Mouse (Mus musculus): ENCODE measurements around the gene Hvcn1. TPM values are rescaled to one million over a fixed set of nuclear protein-coding genes. Genes with fewer than 3 reads are reported as not detected.

Hvcn1 gene
- polyA plus RNA-seq, 1 experiment from 2014 or later = 6.1 TPM

DNA sequence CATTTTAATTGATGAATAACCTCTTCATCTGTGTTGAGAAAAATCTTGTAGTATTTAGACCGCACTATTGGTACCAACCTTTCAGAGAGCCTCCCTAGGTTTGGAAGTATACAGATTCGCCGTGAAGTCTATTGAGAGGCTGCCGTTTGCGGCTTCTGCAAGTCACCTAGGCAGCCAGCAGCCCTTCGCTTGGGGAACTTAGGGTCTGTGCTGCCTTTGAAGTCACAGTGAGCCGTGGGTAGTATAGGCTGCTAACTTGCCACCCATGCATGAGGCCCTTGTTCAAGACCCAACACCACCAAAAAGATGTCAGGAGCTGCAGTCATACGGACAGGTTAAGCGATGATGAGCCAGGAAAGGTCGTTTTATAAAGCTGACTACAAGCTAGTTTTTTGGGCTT is 79.6 kb downstream of the Hvcn1 start:
- Histone ChIP-seq H3K4me1 (replicated peaks; ENCODE audit: control insufficient read depth, insufficient read depth, low read length) (peaks cover 3% of the 10 kb centered on the region; the same call in 1 of the 2 replicates), H3K9me3 (ENCODE audit: control insufficient read depth, low read length) (no peaks in the 10 kb centered on the region), H3K4me2 (replicated peaks; ENCODE audit: low read depth, low read length) (no peak overlapping the region), H3K27ac (ENCODE audit: low read depth, low read length) (no peak overlapping the region), H3K9ac (ENCODE audit: low read depth, low read length) (no peak overlapping the region), H3K27me3 (ENCODE audit: control insufficient read depth, insufficient read depth, low read length) (no peaks in the 10 kb centered on the region), H3K36me3 (ENCODE audit: control insufficient read depth, insufficient read depth, low read length) (no peaks in the 10 kb centered on the region), H3K4me3 (ENCODE audit: low read depth, low read length) (no peak overlapping the region)
- 86% methylated on average over 10 of the region's 10 CpGs for WGBS
- ATAC-seq (ENCODE audit: low FRiP score) = no peak
- DNase-seq (ENCODE audit: low spot score) = no peak

DNA sequence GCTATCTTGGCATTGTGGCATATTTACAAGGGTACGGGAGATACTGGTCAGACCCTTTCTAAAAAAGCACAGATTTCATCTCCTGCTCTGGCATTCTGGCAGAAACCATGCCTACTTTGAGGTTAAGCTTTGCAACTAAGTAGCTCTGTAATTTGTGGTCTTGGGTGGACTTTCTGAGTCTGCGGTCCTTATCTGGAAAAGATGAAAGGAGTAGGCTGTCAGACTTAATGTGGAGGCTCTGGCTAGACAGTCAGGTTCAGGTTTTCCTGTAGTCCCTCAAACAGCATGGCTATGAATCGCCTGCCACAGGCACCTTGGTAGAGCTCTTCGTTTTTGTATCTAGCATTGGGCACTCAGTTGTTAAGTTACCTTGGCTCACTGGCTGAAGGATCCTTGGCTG is 80.4 kb downstream of the Hvcn1 start:
- Histone ChIP-seq H3K27me3 (ENCODE audit: control insufficient read depth, insufficient read depth, low read length) (no peaks in the 10 kb centered on the region), H3K4me2 (replicated peaks; ENCODE audit: low read depth, low read length) (no peak overlapping the region), H3K27ac (ENCODE audit: low read depth, low read length) (no peak overlapping the region), H3K36me3 (ENCODE audit: control insufficient read depth, insufficient read depth, low read length) (no peaks in the 10 kb centered on the region), H3K4me1 (replicated peaks; ENCODE audit: control insufficient read depth, insufficient read depth, low read length) (peaks cover 3% of the 10 kb centered on the region; the same call in 1 of the 2 replicates), H3K9me3 (ENCODE audit: control insufficient read depth, low read length) (no peaks in the 10 kb centered on the region), H3K4me3 (ENCODE audit: low read depth, low read length) (no peak overlapping the region), H3K9ac (ENCODE audit: low read depth, low read length) (no peak overlapping the region)
- 91% methylated on average over 4 of the region's 4 CpGs for WGBS
- DNase-seq (ENCODE audit: low spot score) (no peak), ATAC-seq (ENCODE audit: low FRiP score) (no peak)

DNA sequence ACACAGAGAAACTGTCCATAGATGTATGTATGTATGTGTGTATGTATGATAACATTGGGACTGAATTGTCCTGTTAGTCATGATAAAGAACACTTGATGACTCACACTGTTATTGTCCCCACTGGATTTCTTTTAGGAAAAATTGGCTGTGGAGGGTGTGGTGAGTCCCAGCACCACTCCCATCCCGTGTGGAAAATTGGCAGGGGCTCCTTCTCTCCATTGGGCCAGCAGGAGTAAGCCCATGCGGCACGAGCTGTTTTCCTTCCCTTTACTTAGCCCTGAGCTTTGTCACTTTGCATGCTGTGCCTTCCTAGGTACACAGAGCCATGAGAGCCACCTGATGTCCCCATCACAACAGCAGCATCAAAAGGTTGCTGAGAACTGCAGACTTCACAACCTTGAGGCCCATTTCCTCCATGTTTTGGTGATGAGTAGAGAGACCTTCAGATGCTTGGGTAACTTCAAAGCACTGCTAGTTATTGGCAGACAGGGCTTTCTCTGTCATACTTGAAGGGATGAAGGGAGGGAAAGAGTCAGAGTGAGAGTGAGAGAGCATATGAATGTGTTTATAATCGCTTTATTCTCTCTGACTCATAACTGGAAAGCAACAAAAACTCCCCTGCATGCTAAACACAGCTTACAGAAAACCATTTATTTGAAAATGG is 81.7 kb downstream of the Hvcn1 start:
- peaks cover 3% of the 10 kb centered on the region; the same call in 1 of the 2 replicates for H3K4me1 ChIP-seq (replicated peaks; ENCODE audit: control insufficient read depth, insufficient read depth, low read length)
- H3K9ac ChIP-seq (ENCODE audit: low read depth, low read length) = no peak overlapping the region
- no peaks in the 10 kb centered on the region for H3K9me3 ChIP-seq (ENCODE audit: control insufficient read depth, low read length)
- no peak overlapping the region for H3K4me2 ChIP-seq (replicated peaks; ENCODE audit: low read depth, low read length)
- no peaks in the 10 kb centered on the region for H3K36me3 ChIP-seq (ENCODE audit: control insufficient read depth, insufficient read depth, low read length)
- no peaks in the 10 kb centered on the region for H3K27me3 ChIP-seq (ENCODE audit: control insufficient read depth, insufficient read depth, low read length)
- WGBS = 89% methylated on average over 4 of the region's 4 CpGs
- DNase-seq (ENCODE audit: low spot score) (no peak), ATAC-seq (ENCODE audit: low FRiP score) (no peak)
- H3K4me3 ChIP-seq (ENCODE audit: low read depth, low read length) = no peak overlapping the region
- no peak overlapping the region for H3K27ac ChIP-seq (ENCODE audit: low read depth, low read length)

DNA sequence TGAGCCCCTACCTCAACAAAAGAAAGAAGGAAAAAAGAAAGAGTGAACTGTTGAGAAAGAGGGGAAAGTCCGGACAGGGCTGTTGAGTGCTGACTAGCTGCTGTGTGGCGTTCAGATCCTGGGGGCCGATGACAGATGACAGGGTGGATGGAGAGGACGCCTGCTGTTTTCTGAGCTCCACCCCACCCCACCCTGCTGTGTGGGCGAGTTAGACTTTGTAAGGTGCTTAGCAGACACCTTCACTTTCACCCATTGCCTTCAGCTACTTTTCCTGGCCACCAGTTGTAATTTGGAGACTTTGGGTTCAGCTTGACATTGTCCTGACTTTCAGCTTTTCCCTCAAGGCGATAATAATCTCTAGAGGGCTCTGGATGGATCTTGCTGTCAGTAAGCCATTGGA is 84.5 kb downstream of the Hvcn1 start:
- Histone ChIP-seq H3K9ac (ENCODE audit: low read depth, low read length) (no peak overlapping the region), H3K4me2 (replicated peaks; ENCODE audit: low read depth, low read length) (no peak overlapping the region), H3K36me3 (ENCODE audit: control insufficient read depth, insufficient read depth, low read length) (no peaks in the 10 kb centered on the region), H3K4me1 (replicated peaks; ENCODE audit: control insufficient read depth, insufficient read depth, low read length) (no peaks in the 10 kb centered on the region; the same call in 1 of the 2 replicates), H3K9me3 (ENCODE audit: control insufficient read depth, low read length) (no peaks in the 10 kb centered on the region), H3K27ac (ENCODE audit: low read depth, low read length) (no peak overlapping the region), H3K27me3 (ENCODE audit: control insufficient read depth, insufficient read depth, low read length) (no peaks in the 10 kb centered on the region), H3K4me3 (ENCODE audit: low read depth, low read length) (no peak overlapping the region)
- DNase-seq (ENCODE audit: low spot score) (no peak), ATAC-seq (ENCODE audit: low FRiP score) (no peak)
- 58% methylated on average over 6 of the region's 6 CpGs for WGBS

Other genes starting within 250 kb of the Hvcn1 start
- gene Cux2, start 156.7 kb upstream of the Hvcn1 start, polyA plus RNA-seq (2014; fragmentation: Nextera tagmentation; extraction: Ambion mirVana) = 13.7 and 17.4 TPM in 2 replicates
- 0.77 and 1.2 TPM in 2 replicates for gene Myl2, start 105.9 kb upstream of the Hvcn1 start, polyA plus RNA-seq (2014; fragmentation: Nextera tagmentation; extraction: Ambion mirVana)
- not detected in 2 replicates for gene Ccdc63, start 66.0 kb upstream of the Hvcn1 start, polyA plus RNA-seq (2014; fragmentation: Nextera tagmentation; extraction: Ambion mirVana)
- gene Ppp1cc, start 48.5 kb upstream of the Hvcn1 start, polyA plus RNA-seq (2014; fragmentation: Nextera tagmentation; extraction: Ambion mirVana) = 293 and 305 TPM in 2 replicates
- 4.4 and 5.6 TPM in 2 replicates for gene Tctn1, start 57.7 kb downstream of the Hvcn1 start, polyA plus RNA-seq (2014; fragmentation: Nextera tagmentation; extraction: Ambion mirVana)
- 8.1 and 8.4 TPM in 2 replicates for gene Pptc7, start 77.6 kb downstream of the Hvcn1 start, polyA plus RNA-seq (2014; fragmentation: Nextera tagmentation; extraction: Ambion mirVana)
- 7.4 and 10.7 TPM in 2 replicates for gene Rad9b, start 147.4 kb downstream of the Hvcn1 start, polyA plus RNA-seq (2014; fragmentation: Nextera tagmentation; extraction: Ambion mirVana)
- 220 and 231 TPM in 2 replicates for gene Vps29, start 147.6 kb downstream of the Hvcn1 start, polyA plus RNA-seq (2014; fragmentation: Nextera tagmentation; extraction: Ambion mirVana)
- 63.5 and 68.1 TPM in 2 replicates for gene Gpn3, start 165.1 kb downstream of the Hvcn1 start, polyA plus RNA-seq (2014; fragmentation: Nextera tagmentation; extraction: Ambion mirVana)
- gene Fam216a, start 165.6 kb downstream of the Hvcn1 start, polyA plus RNA-seq (2014; fragmentation: Nextera tagmentation; extraction: Ambion mirVana) = 119 and 123 TPM in 2 replicates
- gene Arpc3, start 185.1 kb downstream of the Hvcn1 start, polyA plus RNA-seq (2014; fragmentation: Nextera tagmentation; extraction: Ambion mirVana) = 53.8 and 68.9 TPM in 2 replicates
- gene Anapc7, start 214.9 kb downstream of the Hvcn1 start, polyA plus RNA-seq (2014; fragmentation: Nextera tagmentation; extraction: Ambion mirVana) = 27.1 and 33.7 TPM in 2 replicates

Data from hindbrain, embryonic 11.5 days (tissue).